Mouse (Mus musculus) forebrain, embryonic 11.5 days (tissue): ENCODE measurements around the gene Bik. TPM values are rescaled to one million over a fixed set of nuclear protein-coding genes. Genes with fewer than 3 reads are reported as not detected.

Experiments
- ATAC-seq: fragments of 200-750 bp; cut with Nextera tagmentation; replicated peaks from 2 replicates; pipeline ENCODE4 v1.8.0; 2017; ENCODE audit warnings: moderate TSS enrichment; ENCODE audit not compliant: low FRiP score
- DNase-seq: peaks from one replicate; pipeline ENCODE4 v3.0.0-alpha.2; 2017; ENCODE audit warnings: low spot score
- H3K27ac ChIP-seq: fragments of 300-500 bp; sonication (generic); 2 replicates; pipeline ENCODE4 v1.5.1; 2014; ENCODE audit warnings: low read depth, low read length
- H3K27me3 ChIP-seq: fragments of 300-500 bp; sonication (generic); 2 replicates; pipeline ENCODE4 v1.6.1; 2014; ENCODE audit warnings: mild to moderate bottlenecking, low read length, mixed read lengths; ENCODE audit not compliant: control insufficient read depth, insufficient read depth
- H3K36me3 ChIP-seq: fragments of 300-500 bp; sonication (generic); 2 replicates; pipeline ENCODE4 v1.6.1; 2014; ENCODE audit warnings: mild to moderate bottlenecking, low read length, moderate library complexity, mixed read lengths; ENCODE audit not compliant: control insufficient read depth, insufficient read depth
- H3K4me1 ChIP-seq: fragments of 300-500 bp; sonication (generic); replicated peaks from 2 replicates; pipeline ENCODE4 v1.6.1; 2014; ENCODE audit warnings: low read length, mixed read lengths; ENCODE audit not compliant: control insufficient read depth, insufficient read depth
- H3K4me2 ChIP-seq: fragments of 300-500 bp; sonication (generic); 2 replicates; pipeline ENCODE4 v1.6.1; 2014; ENCODE audit warnings: low read depth, mild to moderate bottlenecking, low read length, moderate library complexity, mixed read lengths; ENCODE audit not compliant: severe bottlenecking
- H3K4me3 ChIP-seq: fragments of 300-500 bp; sonication (generic); 2 replicates; pipeline ENCODE4 v1.5.1; 2014; ENCODE audit warnings: low read depth, low read length
- H3K9ac ChIP-seq: fragments of 300-500 bp; sonication (generic); 2 replicates; pipeline ENCODE4 v1.6.1; 2014; ENCODE audit warnings: low read length
- H3K9me3 ChIP-seq: fragments of 300-500 bp; sonication (generic); 2 replicates; pipeline ENCODE4 v1.6.1; 2016; ENCODE audit warnings: low read length, mixed read lengths; ENCODE audit not compliant: control insufficient read depth
- WGBS: fragments of 180-500 bp; shearing (Covaris S2); extraction: QIAGEN DNeasy Blood & Tissue Kit; methylation state at CpG from one replicate; pipeline ENCODE4 v1.1.7; 2014; 5-methylcytosine and 5-hydroxymethylcytosine counted together
- polyA plus RNA-seq: library from polyadenylated mRNA; unstranded; fragments of >200 nt; fragmentation: Nextera tagmentation; extraction: Ambion mirVana; gene quantifications from 2 replicates; pipeline ENCODE4 v1.2.1, GENCODE M21; 2014

Bik gene
- polyA plus RNA-seq, 1 experiment from 2014 or later, result 2.3 TPM

- H3K4me1 ChIP-seq, result no peaks in the 10 kb centered on the region
- DNase-seq (no peak), ATAC-seq (no peak)
- no peak overlapping the region for H3K4me3 ChIP-seq
- H3K27ac ChIP-seq, result no peak overlapping the region
- H3K4me2 ChIP-seq, result no peak overlapping the region
- H3K9me3 ChIP-seq, result no peaks in the 10 kb centered on the region
- peaks cover 13% of the 10 kb centered on the region for H3K36me3 ChIP-seq
- 92% methylated on average over 7 of the region's 7 CpGs for WGBS
- H3K9ac ChIP-seq, result no peak overlapping the region
- no peaks in the 10 kb centered on the region for H3K27me3 ChIP-seq
Observed at GRCm38 (mm10) chr15:83546029-83546428, 19.4 kb downstream of the Bik start.

DNA sequence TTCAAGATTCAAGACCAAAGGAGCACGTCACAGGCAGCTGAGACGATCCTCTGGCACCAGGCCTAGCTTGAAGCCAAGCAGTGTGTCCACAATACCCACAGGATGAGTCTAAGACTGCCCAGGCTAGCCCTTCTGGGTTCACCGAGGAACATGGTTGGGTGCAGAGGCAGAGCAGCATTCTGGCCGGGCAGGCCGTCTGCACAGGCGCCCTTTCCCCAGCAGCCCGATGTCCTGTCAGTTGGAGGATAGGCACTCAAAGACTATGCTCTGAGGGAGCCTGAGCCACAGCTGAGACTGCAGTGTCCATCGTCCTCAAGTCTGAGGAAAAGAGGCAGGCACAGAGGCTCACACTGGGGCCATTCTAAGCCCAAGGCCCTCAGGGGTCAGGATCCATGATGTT is 20.5 kb downstream of the Bik start:
- DNase-seq, result no peak
- WGBS, result 92% methylated on average over 8 of the region's 8 CpGs
- Histone ChIP-seq H3K27ac (no peak overlapping the region), H3K27me3 (no peaks in the 10 kb centered on the region), H3K4me2 (no peak overlapping the region), H3K4me3 (no peak overlapping the region), H3K9ac (no peak overlapping the region), H3K4me1 (no peaks in the 10 kb centered on the region), H3K36me3 (peaks cover 13% of the 10 kb centered on the region), H3K9me3 (no peaks in the 10 kb centered on the region)
- ATAC-seq, result no peak

DNA sequence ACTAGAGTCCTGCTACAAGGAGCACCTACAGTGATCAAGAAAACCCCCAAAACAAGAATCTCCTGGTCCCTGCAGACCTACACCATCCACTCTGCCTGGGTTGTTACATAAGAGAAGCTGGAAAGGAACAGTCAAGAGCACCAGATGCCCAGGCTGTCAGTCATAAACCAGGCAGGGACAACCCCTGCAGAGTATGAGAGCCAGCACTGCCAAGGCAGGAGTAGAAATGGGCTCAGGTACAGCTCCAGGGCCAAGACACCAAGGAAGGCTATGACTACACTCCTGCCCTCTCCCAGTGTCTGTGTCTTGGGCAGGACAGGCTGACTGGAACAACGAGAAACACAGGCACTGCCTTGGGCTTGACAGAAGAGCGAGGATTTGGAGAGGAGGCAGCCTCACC is 23.5 kb downstream of the Bik start:
- Histone ChIP-seq H3K4me1 (no peaks in the 10 kb centered on the region), H3K4me3 (no peak overlapping the region), H3K27me3 (no peaks in the 10 kb centered on the region), H3K9me3 (no peaks in the 10 kb centered on the region), H3K9ac (no peak overlapping the region), H3K36me3 (peaks cover 13% of the 10 kb centered on the region), H3K27ac (no peak overlapping the region), H3K4me2 (no peak overlapping the region)
- DNase-seq, result no peak
- WGBS, result 93% methylated on average over 2 of the region's 2 CpGs
- no peak for ATAC-seq

DNA sequence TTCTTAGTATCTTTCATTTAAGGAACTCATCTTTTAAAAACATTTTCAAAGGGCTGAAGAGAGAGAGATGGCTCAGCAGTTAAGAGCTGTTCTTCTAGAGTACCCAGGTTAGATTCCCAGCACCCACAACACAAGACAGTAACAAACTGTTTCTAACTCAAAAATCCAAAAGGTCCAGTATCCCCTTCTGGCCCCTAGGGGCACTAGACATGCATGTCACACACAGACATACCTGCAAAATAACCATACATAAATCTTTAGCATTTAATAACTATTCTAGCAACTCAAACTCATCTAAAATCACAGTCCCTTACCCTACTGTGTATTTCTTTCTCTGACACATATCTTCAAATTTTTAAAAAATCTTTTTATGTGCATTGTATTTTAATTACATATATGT is 27.2 kb downstream of the Bik start:
- DNase-seq (no peak), ATAC-seq (no peak)
- H3K4me2 ChIP-seq, result no peak overlapping the region

DNA sequence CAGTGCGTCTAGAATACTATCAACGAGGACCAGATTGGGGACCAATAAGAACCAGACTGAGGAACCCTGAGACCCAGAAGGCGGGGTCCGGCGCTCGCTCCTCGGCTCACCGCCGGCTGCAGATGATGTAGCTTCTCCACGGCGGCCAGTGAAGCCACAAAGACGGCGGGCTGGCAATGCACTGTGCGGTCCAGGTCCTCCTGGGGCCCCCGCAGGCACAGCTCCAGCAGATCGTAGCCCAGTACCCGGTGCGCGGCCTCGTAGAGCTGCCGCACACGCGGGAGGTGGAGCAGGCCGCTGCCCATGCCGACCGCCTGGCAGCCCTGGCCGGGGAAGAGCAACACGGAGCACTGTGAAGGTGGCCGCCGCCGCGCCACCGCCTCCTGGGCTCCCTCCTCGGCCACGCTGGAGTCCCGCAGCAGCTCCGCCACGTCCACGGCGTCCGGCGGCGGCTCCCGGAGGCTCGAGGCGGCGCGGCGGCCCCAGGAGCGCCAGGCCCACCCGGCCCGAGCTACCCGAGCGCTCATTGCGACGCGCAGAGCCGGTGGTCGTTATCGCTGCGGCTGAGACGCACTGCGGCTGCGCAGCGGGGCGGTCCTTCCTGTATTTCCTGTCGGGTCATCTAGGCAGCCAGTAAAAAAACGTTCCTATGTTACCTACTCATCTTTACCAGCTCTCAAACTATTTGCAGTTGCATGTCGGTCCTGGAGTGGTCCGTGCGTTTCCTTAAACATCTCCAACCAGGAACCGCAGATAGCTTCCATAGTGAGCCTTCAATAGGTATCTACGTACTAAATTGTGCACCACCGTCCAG is 28.7 kb downstream of the Bik start:
- peak; percentile 94 for DNase-seq
- under 1% methylated on average over 66 of the region's 74 CpGs for WGBS
- Histone ChIP-seq H3K9me3 (no peaks in the 10 kb centered on the region), H3K4me3 (peak overlapping the region; percentile 91), H3K27me3 (no peaks in the 10 kb centered on the region), H3K36me3 (no peaks in the 10 kb centered on the region), H3K27ac (peak overlapping the region; percentile 89), H3K9ac (peak overlapping the region; percentile 98), H3K4me1 (no peaks in the 10 kb centered on the region; the same call in 1 of the 2 replicates), H3K4me2 (peak overlapping the region; percentile 86)
- ATAC-seq, result peak; percentile 90

More for the DNA sequence above, 27.2 kb downstream of the Bik start:
- no peak overlapping the region for H3K27ac ChIP-seq
- H3K9me3 ChIP-seq, result no peaks in the 10 kb centered on the region
- H3K27me3 ChIP-seq, result no peaks in the 10 kb centered on the region
- H3K9ac ChIP-seq, result no peak overlapping the region
- H3K4me1 ChIP-seq, result no peaks in the 10 kb centered on the region; the same call in 1 of the 2 replicates
- no peaks in the 10 kb centered on the region; the same call in 1 of the 2 replicates for H3K36me3 ChIP-seq
- H3K4me3 ChIP-seq, result no peak overlapping the region

DNA sequence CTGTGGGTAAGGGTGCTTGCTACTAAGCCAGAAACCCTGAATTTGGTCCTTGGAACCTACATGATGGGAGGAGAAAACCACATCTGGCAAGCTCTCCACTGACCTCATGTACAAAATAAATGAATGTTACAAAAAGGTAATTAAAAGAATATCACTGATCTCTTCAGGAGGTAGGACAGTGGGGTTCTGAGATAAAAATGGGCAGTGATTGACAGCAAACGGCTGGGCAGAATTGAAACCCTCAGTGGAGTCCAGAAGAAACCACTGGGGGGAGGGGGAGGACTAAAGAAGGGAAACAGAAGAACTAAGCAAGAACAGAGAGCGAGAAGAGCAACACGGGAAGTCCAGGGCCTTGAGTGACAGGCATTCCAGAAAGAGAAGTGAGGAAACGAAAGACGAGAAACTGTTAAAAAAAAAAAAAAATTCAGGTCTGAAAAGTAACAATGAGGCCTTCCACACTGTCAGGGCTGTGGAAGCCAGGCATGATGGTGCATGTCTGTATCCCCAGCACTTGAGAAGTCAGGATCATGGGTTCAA is 34.3 kb downstream of the Bik start:
- 64% methylated on average over 5 of the region's 5 CpGs for WGBS
- Histone ChIP-seq H3K4me2 (no peak overlapping the region), H3K9me3 (no peaks in the 10 kb centered on the region), H3K4me1 (peaks cover 4% of the 10 kb centered on the region; the same call in 1 of the 2 replicates), H3K27me3 (no peaks in the 10 kb centered on the region), H3K36me3 (no peaks in the 10 kb centered on the region), H3K9ac (no peak overlapping the region), H3K4me3 (no peak overlapping the region), H3K27ac (no peak overlapping the region)
- ATAC-seq, result no peak
- DNase-seq, result no peak

- Histone ChIP-seq H3K9ac (no peak overlapping the region), H3K9me3 (no peaks in the 10 kb centered on the region), H3K4me3 (no peak overlapping the region; the same call in 1 of the 2 replicates), H3K36me3 (no peaks in the 10 kb centered on the region), H3K27ac (no peak overlapping the region), H3K27me3 (no peaks in the 10 kb centered on the region), H3K4me2 (peak overlapping the region; percentile 87), H3K4me1 (peaks cover 4% of the 10 kb centered on the region; the same call in 1 of the 2 replicates)
- ATAC-seq (0 out of 2 replicates have a peak, but pooled peaks have one; percentile 27), DNase-seq (peak; percentile 73)
- 36% methylated on average over 15 of the region's 15 CpGs for WGBS
Observed at GRCm38 (mm10) chr15:83562626-83563270, 36.1 kb downstream of the Bik start.

DNA sequence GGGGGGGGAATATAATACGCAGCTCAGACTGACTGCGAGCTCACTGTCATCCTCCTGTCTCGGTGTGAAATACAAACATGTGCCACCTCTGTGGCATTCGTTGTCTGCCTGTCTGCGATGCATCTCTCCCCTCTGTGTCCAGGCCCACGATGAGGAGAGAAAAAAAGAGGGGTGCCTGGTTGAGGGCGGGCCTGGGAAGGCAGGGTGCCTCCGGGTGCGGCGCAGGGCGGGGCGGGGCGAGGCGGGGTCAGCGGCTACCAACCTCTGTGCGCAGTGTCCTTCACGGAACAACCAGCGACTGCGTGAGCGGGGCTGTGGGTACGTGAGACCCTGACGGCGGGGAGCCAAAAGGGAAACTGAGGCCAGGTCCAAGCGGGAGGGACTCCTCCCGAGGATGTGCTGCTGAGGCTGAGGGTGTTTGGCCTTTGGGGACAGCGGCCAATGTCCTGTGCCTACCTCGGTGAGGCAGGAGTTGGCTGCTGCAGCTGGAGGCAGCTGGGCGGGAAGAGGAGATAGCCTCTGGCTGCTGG is 36.7 kb downstream of the Bik start, which contains the start of the genes Tspo and Mcat:
Gene Tspo, plus strand, starts transcription at position 266 of the 530 bp plus-strand sequence.
Gene Mcat, minus strand, starts transcription at position 461 of the 530 bp plus-strand sequence.
- ATAC-seq, result peak; percentile 53
- H3K36me3 ChIP-seq, result no peaks in the 10 kb centered on the region
- H3K27me3 ChIP-seq, result no peaks in the 10 kb centered on the region
- peak within 1 kb of the TSS; percentile 40 for H3K4me3 ChIP-seq
- no peaks in the 10 kb centered on the region for H3K9me3 ChIP-seq
- H3K27ac ChIP-seq, result no peak within 1 kb of the TSS
- peak; percentile 72 for DNase-seq
- H3K4me1 ChIP-seq, result peaks cover 4% of the 10 kb centered on the region; the same call in 1 of the 2 replicates
- H3K4me2 ChIP-seq, result peak within 1 kb of the TSS; percentile 87
- under 1% methylated on average over 28 of the region's 28 CpGs for WGBS
- peak within 1 kb of the TSS; percentile 63 for H3K9ac ChIP-seq
